In genomic region chr11:5802005-5802404, GRCm38 (mm10) we compare ENCODE assay signal across 10 mouse cellular contexts. TPM values are rescaled to one million over a fixed set of nuclear protein-coding genes. Genes with fewer than 3 reads are reported as not detected.
DNase-seq lines count a peak whose midpoint lies in the region; ATAC-seq and TF ChIP-seq lines count a peak whose summit lies in the region.
"Had no signal": no experiment of that assay in that cellular context is flagged by ENCODE, and none has a peak within 500 bp of the region (broad histone marks: within the 10 kb centered on the region; RNA-seq: fewer than 3 reads in every experiment).

No protein-coding gene starts in this region.

- peaks cover 13% of the 10 kb centered on the region; the same call in 1 of the 2 replicates for H3K36me3 ChIP-seq in liver, embryonic 14.5 days (replicated peaks; ENCODE audit: control insufficient read depth, insufficient read depth, low read depth)
- peaks cover 45% of the 10 kb centered on the region for H3K36me3 ChIP-seq in heart, embryonic 13.5 days
- peaks cover 10% of the 10 kb centered on the region for H3K36me3 ChIP-seq in myocyte (ENCODE audit: control insufficient read depth, insufficient read depth)

- H3K9me3 ChIP-seq in liver, embryonic 14.5 days (ENCODE audit: control insufficient read depth, low read length) = no peaks in the 10 kb centered on the region
- H3K9me3 ChIP-seq in heart, embryonic 13.5 days = no peaks in the 10 kb centered on the region
- H3K9me3 ChIP-seq: hindbrain, embryonic 10.5 days had no signal

- H3K4me1 ChIP-seq in liver, embryonic 14.5 days (replicated peaks; ENCODE audit: control insufficient read depth in 2 of 2, insufficient read depth in 2 of 2, low read length in 1 of 2) = peaks cover 0 to 4% of the 10 kb centered on the region in 2 experiments; a peak in 3 of 4 replicates
- H3K4me1 ChIP-seq in heart, embryonic 13.5 days = peaks cover 39% of the 10 kb centered on the region

- H3K9ac ChIP-seq in liver, embryonic 14.5 days (replicated peaks) = no peak overlapping the region
- H3K9ac ChIP-seq in heart, embryonic 13.5 days = peak overlapping the region; percentile 83

- H3K79me2 ChIP-seq in myocyte (ENCODE audit: control insufficient read depth, insufficient read depth) = no peaks in the 10 kb centered on the region

- intact Hi-C loops in gastrocnemius, adult 2 months (cut with DNase I) = loop anchor here (2.0 kb wide), 1 partner anchor 35 kb away; no protein-coding TSS in a partner anchor

- no peaks in the 10 kb centered on the region for H3K27me3 ChIP-seq in liver, embryonic 14.5 days (ENCODE audit: control insufficient read depth, insufficient read depth, low read length)
- H3K27me3 ChIP-seq in heart, embryonic 13.5 days (replicated peaks) = no peaks in the 10 kb centered on the region
- no peaks in the 10 kb centered on the region for H3K27me3 ChIP-seq in myocyte (ENCODE audit: control insufficient read depth, insufficient read depth, insufficient read length)

- no peak overlapping the region for H3ac ChIP-seq in myocyte (ENCODE audit: control insufficient read depth, insufficient read length)

- no peak for TF ChIP-seq POLR2A in myocyte (IDR thresholded peaks at IDR 0.05; ENCODE audit: insufficient read length, low read depth)

- 0 out of 2 replicates have a peak, but pooled peaks have one; percentile 9 for ATAC-seq in liver, embryonic 14.5 days (ENCODE audit: insufficient read depth)
- ATAC-seq in heart, embryonic 13.5 days (ENCODE audit: extremely low read depth, insufficient number of reproducible peaks, low FRiP score, low TSS enrichment) = no peak

- no peak overlapping the region for H3K4me3 ChIP-seq in liver, embryonic 14.5 days (ENCODE audit: insufficient read depth in 1 of 2, low read depth in 2 of 2, low read length in 2 of 2)
- peak overlapping the region; percentile 80 for H3K4me3 ChIP-seq in gastrocnemius, adult 2 months
- peak overlapping the region; percentile 60 for H3K4me3 ChIP-seq in heart, embryonic 13.5 days
- H3K4me3 ChIP-seq in myocyte = peak overlapping the region; percentile 29
- H3K4me3 ChIP-seq: hindbrain, embryonic 10.5 days had no signal

- no peak overlapping the region for H3K27ac ChIP-seq in liver, embryonic 14.5 days
- H3K27ac ChIP-seq in gastrocnemius, adult 2 months = peak overlapping the region; percentile 98
- peak overlapping the region; percentile 89 for H3K27ac ChIP-seq in heart, embryonic 13.5 days (replicated peaks)
- H3K27ac ChIP-seq: hindbrain, embryonic 10.5 days had no signal

- WGBS in liver, embryonic 14.5 days (ENCODE audit: insufficient replicate concordance) = 67% methylated on average over 12 of the region's 12 CpGs
- 34% methylated on average over 12 of the region's 12 CpGs for whole genome bisulfite sequencing in heart, embryonic 13.5 days

- no peak for TF ChIP-seq EP300 in liver, embryonic 14.5 days (IDR thresholded peaks at IDR 0.05; ENCODE audit: low read depth)

- H3K4me2 ChIP-seq in liver, embryonic 14.5 days (ENCODE audit: low read depth) = no peak overlapping the region
- peak overlapping the region; percentile 77 for H3K4me2 ChIP-seq in heart, embryonic 13.5 days
- H3K4me2 ChIP-seq in myocyte (ENCODE audit: low read depth) = peak overlapping the region; percentile 60

- no peak for DNase-seq in liver, embryonic 14.5 days (ENCODE audit: low read depth in 3 of 3, low spot score in 3 of 3)
- no peak for DNase-seq in liver
- peak; percentile 90 for DNase-seq in gastrocnemius, adult 2 months
- DNase-seq in right cerebral cortex, postnatal 14 days = no peak
- no peak for DNase-seq in embryo, embryonic 10.5 days (ENCODE audit: low spot score)
- DNase-seq: cerebellum, postnatal 14 days; lung, adult 2 months had no signal

- no peak for TF ChIP-seq CTCF in liver, embryonic 14.5 days (IDR thresholded peaks at IDR 0.05; ENCODE audit: low read depth)
- TF ChIP-seq CTCF in gastrocnemius, adult 2 months (IDR thresholded peaks at IDR 0.05) = peak; percentile 53

TF ChIP-seq in myocyte, 11 proteins besides CTCF, POLR2A, EP300 and RAD21:
- TF ChIP-seq MYOD1 (IDR thresholded peaks at IDR 0.05; ENCODE audit: control insufficient read depth in 1 of 3, insufficient read length in 2 of 3, low read depth in 2 of 3) = no peak
- peak; percentile 60 for TF ChIP-seq POLR2AphosphoS2 (IDR thresholded peaks at IDR 0.05; ENCODE audit: insufficient read length, low read depth)
- TF ChIP-seq REST (IDR thresholded peaks at IDR 0.05; ENCODE audit: insufficient read depth, insufficient read length) = no peak
- TF ChIP-seq SRF (IDR thresholded peaks at IDR 0.05; ENCODE audit: control insufficient read depth, insufficient read length, low read depth) = no peak

RNA-seq across cellular contexts. Expression of gene Pgam2, which starts 1.5 kb away (rescaled TPM):
- 0.15 and 0.36 TPM in 2 replicates for polyA plus RNA-seq in liver, embryonic 14.5 days (2012; rRNA removed)
- 1.2 and 1.5 TPM in 2 replicates for polyA plus RNA-seq in liver, embryonic 14.5 days (2014; fragmentation: Nextera tagmentation; extraction: Ambion mirVana)
- total RNA-seq in gastrocnemius, adult 2 months (2021) = 1,000 to 10,000 TPM; 2,835 to 2,943 TPM
- 801 and 908 TPM in 2 replicates for polyA plus RNA-seq in heart, embryonic 13.5 days (2015; fragmentation: Nextera tagmentation; extraction: Ambion mirVana)
- polyA plus RNA-seq in myocyte (2012; fragmentation: generic; extraction: Trizol) = 349 TPM

RNA-seq across cellular contexts. Expression of gene Dbnl, which starts 13.7 kb away (rescaled TPM):
- 27.8 and 31.3 TPM in 2 replicates for polyA plus RNA-seq in liver, embryonic 14.5 days (2012; rRNA removed)
- 35.9 and 39.7 TPM in 2 replicates for polyA plus RNA-seq in liver, embryonic 14.5 days (2014; fragmentation: Nextera tagmentation; extraction: Ambion mirVana)
- total RNA-seq in gastrocnemius, adult 2 months (2021) = 10 to 100 TPM; 10.7 to 14.0 TPM
- 85.7 and 86.0 TPM in 2 replicates for polyA plus RNA-seq in heart, embryonic 13.5 days (2015; fragmentation: Nextera tagmentation; extraction: Ambion mirVana)
- 71.0 TPM for polyA plus RNA-seq in myocyte (2012; fragmentation: generic; extraction: Trizol)

RNA-seq across cellular contexts. Expression of gene Polm, which starts 35.8 kb away (rescaled TPM):
- 4.1 TPM in 2 replicates for polyA plus RNA-seq in liver, embryonic 14.5 days (2012; rRNA removed)
- 1.5 and 2.1 TPM in 2 replicates for polyA plus RNA-seq in liver, embryonic 14.5 days (2014; fragmentation: Nextera tagmentation; extraction: Ambion mirVana)
- total RNA-seq in gastrocnemius, adult 2 months (2021) = 1 to 10 TPM; 1.7 to 3.1 TPM
- polyA plus RNA-seq in heart, embryonic 13.5 days (2015; fragmentation: Nextera tagmentation; extraction: Ambion mirVana) = 5.8 and 6.9 TPM in 2 replicates
- 4.3 TPM for polyA plus RNA-seq in myocyte (2012; fragmentation: generic; extraction: Trizol)

RNA-seq across cellular contexts. Expression of gene Urgcp, which starts 39.8 kb away (rescaled TPM):
- polyA plus RNA-seq in liver, embryonic 14.5 days (2012; rRNA removed) = 2.9 and 3.5 TPM in 2 replicates
- polyA plus RNA-seq in liver, embryonic 14.5 days (2014; fragmentation: Nextera tagmentation; extraction: Ambion mirVana) = 4.7 and 6.3 TPM in 2 replicates
- total RNA-seq in gastrocnemius, adult 2 months (2021) = 10 to 100 TPM; 42.2 to 48.9 TPM
- polyA plus RNA-seq in heart, embryonic 13.5 days (2015; fragmentation: Nextera tagmentation; extraction: Ambion mirVana) = 26.6 and 30.0 TPM in 2 replicates
- polyA plus RNA-seq in myocyte (2012; fragmentation: generic; extraction: Trizol) = 21.3 TPM

RNA-seq across cellular contexts. Expression of gene Aebp1, which starts 59.7 kb away (rescaled TPM):
- polyA plus RNA-seq in liver, embryonic 14.5 days (2012; rRNA removed) = 3.0 and 3.3 TPM in 2 replicates
- 4.2 and 4.5 TPM in 2 replicates for polyA plus RNA-seq in liver, embryonic 14.5 days (2014; fragmentation: Nextera tagmentation; extraction: Ambion mirVana)
- total RNA-seq in gastrocnemius, adult 2 months (2021) = 10 to 100 TPM; 52.8 to 72.3 TPM
- 32.3 and 36.1 TPM in 2 replicates for polyA plus RNA-seq in heart, embryonic 13.5 days (2015; fragmentation: Nextera tagmentation; extraction: Ambion mirVana)
- polyA plus RNA-seq in myocyte (2012; fragmentation: generic; extraction: Trizol) = 103 TPM

Comparison
In these comparisons a context has a peak if more than half of its experiments do, and no peak if none do; other contexts are left out.
1. H3K4me3 ChIP-seq: peak in gastrocnemius, adult 2 months (single experiment), heart, embryonic 13.5 days (single experiment) and myocyte (single experiment); none in liver, embryonic 14.5 days (0 of 2).
2. RNA of gene Pgam2, which starts 1.5 kb away (polyA plus RNA-seq): 801 to 908 TPM in heart, embryonic 13.5 days and 349 TPM in myocyte (single experiment); 0.15 to 1.5 TPM in liver, embryonic 14.5 days; every median in the first group is over 100 times any median in the second.